Mouse (Mus musculus) MEL (cell line): Measurements from ENCODE around the gene Rasal3.

Experiments used
- MAFK ChIP-seq: IDR thresholded peaks from 2 replicates; pipeline ENCODE4 v1.6.1; 2011; ENCODE audit warnings: low read depth, mild to moderate bottlenecking, low read length, improper control_type of control experiment, borderline replicate concordance
- POLR2AphosphoS5 ChIP-seq: IDR thresholded peaks from 2 replicates; pipeline ENCODE4 v1.6.1; 2012; ENCODE audit warnings: low read depth, borderline replicate concordance, mild to moderate bottlenecking, inconsistent platforms, low read length, moderate library complexity, mixed read lengths
- RAD21 ChIP-seq: IDR thresholded peaks from 2 replicates; pipeline ENCODE4 v1.6.1; 2011; ENCODE audit warnings: mild to moderate bottlenecking, low read depth, low read length, improper control_type of control experiment
- TCF12 ChIP-seq: IDR thresholded peaks from 2 replicates; pipeline ENCODE4 v1.6.1; 2014; ENCODE audit warnings: low read depth, mild to moderate bottlenecking, inconsistent platforms, low read length, improper control_type of control experiment, moderate library complexity

DNA sequence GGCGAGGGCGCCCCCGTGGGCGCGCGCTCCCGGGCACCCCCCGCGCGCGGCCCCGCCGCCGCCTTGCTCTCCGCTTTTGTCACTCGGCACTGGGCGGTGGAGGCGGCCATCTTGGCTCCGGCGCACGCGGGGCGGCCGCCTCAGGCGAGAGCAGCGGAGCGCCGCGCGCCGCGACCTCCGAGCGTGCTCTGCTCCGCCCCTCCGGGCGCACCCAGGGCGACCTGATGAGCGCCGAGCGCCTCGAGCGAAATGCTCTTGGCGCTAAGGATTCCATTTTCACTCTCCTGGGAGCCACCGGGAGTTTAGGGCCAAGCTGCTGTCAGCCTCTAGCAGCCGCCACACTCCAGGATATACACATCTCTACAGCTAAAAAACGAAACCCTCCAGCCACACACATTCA, 39.1 kb downstream of the Rasal3 start:
- TF ChIP-seq TCF12 (peak; percentile 43), MAFK (no peak), RAD21 (no peak), POLR2AphosphoS5 (no peak)
